Mouse (Mus musculus) heart, embryonic 11.5 days (tissue): ENCODE data around the gene Slc39a12. TPM values are rescaled to one million over a fixed set of nuclear protein-coding genes. Genes with fewer than 3 reads are reported as not detected.
A peak's percentile ranks its signal among the peaks of the same experiment; 100 is the strongest.

ENCODE experiments used
- ATAC-seq: fragments of 200-750 bp; cut with Nextera tagmentation; replicated peaks from 2 replicates; pipeline ENCODE4 v1.8.0; 2017; ENCODE audit warnings: moderate library complexity; ENCODE audit not compliant: insufficient number of reproducible peaks, low FRiP score, low TSS enrichment
- H3K27ac ChIP-seq: fragments of 300-500 bp; sonication (generic); 2 replicates; pipeline ENCODE4 v1.5.1; 2014; ENCODE audit warnings: mild to moderate bottlenecking, low read depth, low read length
- H3K27me3 ChIP-seq: fragments of 300-500 bp; sonication (generic); 2 replicates; pipeline ENCODE4 v1.6.1; 2014; ENCODE audit warnings: mild to moderate bottlenecking, low read length, mixed read lengths; ENCODE audit not compliant: control insufficient read depth, insufficient read depth
- H3K36me3 ChIP-seq: fragments of 300-500 bp; sonication (generic); 2 replicates; pipeline ENCODE4 v1.6.1; 2014; ENCODE audit warnings: mild to moderate bottlenecking, low read length, moderate library complexity, mixed read lengths; ENCODE audit not compliant: control insufficient read depth, insufficient read depth
- H3K4me1 ChIP-seq: fragments of 300-500 bp; sonication (generic); 2 replicates; pipeline ENCODE4 v1.6.1; 2014; ENCODE audit warnings: low read length; ENCODE audit not compliant: control insufficient read depth, insufficient read depth
- H3K4me2 ChIP-seq: fragments of 300-500 bp; sonication (generic); 2 replicates; pipeline ENCODE4 v1.6.1; 2014; ENCODE audit warnings: mild to moderate bottlenecking, moderate library complexity
- H3K4me3 ChIP-seq: fragments of 300-500 bp; sonication (generic); 2 replicates; pipeline ENCODE4 v1.5.1; 2014; ENCODE audit warnings: low read depth, low read length
- H3K9ac ChIP-seq: fragments of 300-500 bp; sonication (generic); 2 replicates; pipeline ENCODE4 v1.6.1; 2014; ENCODE audit warnings: mild to moderate bottlenecking, low read depth, low read length, moderate library complexity
- H3K9me3 ChIP-seq: fragments of 300-500 bp; sonication (generic); replicated peaks from 2 replicates; pipeline ENCODE4 v1.6.1; 2016; ENCODE audit warnings: low read length; ENCODE audit not compliant: control insufficient read depth
- WGBS: fragments of 180-500 bp; shearing (Covaris S2); extraction: QIAGEN DNeasy Blood & Tissue Kit; methylation state at CpG from one replicate; pipeline ENCODE4 v1.1.7; 2014; ENCODE audit not compliant: insufficient replicate concordance; 5-methylcytosine and 5-hydroxymethylcytosine counted together
- polyA plus RNA-seq: library from polyadenylated mRNA; unstranded; fragments of >200 nt; fragmentation: Nextera tagmentation; extraction: Ambion mirVana; gene quantifications from 2 replicates; pipeline ENCODE4 v1.2.1, GENCODE M21; 2014

The Slc39a12 gene
- polyA plus RNA-seq, 1 experiment from 2014 or later = not detected

DNA sequence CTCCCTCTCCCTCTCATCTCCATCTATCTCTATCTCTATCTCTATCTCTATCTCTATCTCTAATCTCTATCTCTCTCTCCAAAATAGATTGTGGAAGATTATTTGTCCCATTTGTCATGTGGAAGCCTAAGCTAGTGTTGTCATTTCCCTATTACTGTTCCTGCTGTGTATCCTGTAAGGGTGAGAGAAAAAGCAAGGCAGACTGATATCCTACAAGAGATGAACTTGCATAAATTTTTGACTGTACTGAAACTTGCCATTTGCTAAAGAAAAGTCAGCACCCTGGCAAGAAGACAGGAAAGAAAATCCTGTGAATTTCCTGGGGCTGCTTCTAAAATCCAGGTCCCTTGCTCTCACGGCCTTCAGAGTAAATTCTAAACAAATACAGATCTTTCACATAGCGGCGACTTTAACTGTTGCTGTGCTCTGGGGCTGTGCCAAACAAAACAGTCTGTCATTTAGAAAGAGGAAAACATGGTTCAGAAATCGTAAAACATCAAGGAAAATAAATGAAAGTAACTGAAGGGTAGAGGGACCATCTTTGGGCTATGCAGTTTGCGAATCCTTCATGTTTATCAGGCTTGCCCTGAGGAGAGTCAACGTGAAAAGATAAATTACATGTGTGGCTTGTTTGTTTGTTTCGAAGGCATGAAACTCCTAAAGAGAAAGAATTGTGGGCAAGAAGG is 67.0 kb downstream of the Slc39a12 start:
- Histone ChIP-seq H3K4me3 (no peak overlapping the region), H3K9ac (no peak overlapping the region), H3K4me1 (no peaks in the 10 kb centered on the region), H3K9me3 (no peaks in the 10 kb centered on the region), H3K27me3 (no peaks in the 10 kb centered on the region), H3K27ac (no peak overlapping the region), H3K36me3 (no peaks in the 10 kb centered on the region), H3K4me2 (no peak overlapping the region)
- ATAC-seq = no peak
- 57% methylated on average over 7 of the region's 7 CpGs for WGBS

DNA sequence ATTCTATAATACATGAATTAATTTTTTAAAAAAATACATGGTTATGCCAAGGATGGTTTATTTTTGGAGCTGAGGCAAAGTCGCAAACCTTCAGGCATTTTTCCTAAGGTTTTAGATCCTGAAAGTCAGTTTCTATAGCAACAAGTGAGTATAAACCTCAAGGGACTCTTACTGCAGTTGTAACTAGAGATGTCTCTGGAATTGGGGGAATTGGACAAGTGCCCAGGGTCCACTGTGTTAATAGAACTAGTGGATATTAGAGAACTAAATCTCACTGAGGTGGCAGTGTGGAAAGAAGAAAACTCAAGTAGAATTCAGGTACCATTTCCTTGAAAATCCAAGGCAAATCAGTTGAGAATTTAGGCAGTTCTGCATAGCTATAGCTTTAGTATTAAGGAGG is 76.3 kb downstream of the Slc39a12 start:
- Histone ChIP-seq H3K27ac (no peak overlapping the region), H3K36me3 (no peaks in the 10 kb centered on the region), H3K4me1 (no peaks in the 10 kb centered on the region), H3K4me2 (no peak overlapping the region), H3K9ac (no peak overlapping the region), H3K4me3 (no peak overlapping the region), H3K27me3 (no peaks in the 10 kb centered on the region), H3K9me3 (no peaks in the 10 kb centered on the region)
- no peak for ATAC-seq
- 51% methylated on average over 1 of the region's 1 CpGs for WGBS

DNA sequence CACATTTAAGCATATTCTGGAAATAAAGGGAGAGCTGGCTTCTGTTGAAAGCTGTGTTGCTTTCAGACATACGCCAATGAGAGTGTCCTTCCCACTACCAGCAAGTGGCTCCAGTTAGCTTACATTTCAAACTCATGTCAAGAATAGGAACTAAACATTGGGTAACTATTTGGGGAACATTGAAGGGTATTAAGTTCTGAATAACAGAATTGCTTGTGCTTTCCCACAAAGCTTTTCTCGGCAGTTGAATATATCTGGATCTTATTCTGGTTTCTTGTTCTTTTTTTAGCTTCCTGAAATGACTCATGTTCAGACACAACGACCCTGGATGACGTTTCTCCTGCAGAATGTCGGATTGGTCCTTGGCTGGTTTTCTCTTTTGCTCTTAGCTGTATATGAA is 106.0 kb downstream of the Slc39a12 start:
- H3K4me1 ChIP-seq = peaks cover 12% of the 10 kb centered on the region; the same call in 1 of the 2 replicates
- H3K9me3 ChIP-seq = no peaks in the 10 kb centered on the region
- no peaks in the 10 kb centered on the region for H3K36me3 ChIP-seq
- WGBS = 42% methylated on average over 5 of the region's 5 CpGs
- H3K27ac ChIP-seq = no peak overlapping the region
- no peak overlapping the region for H3K4me3 ChIP-seq
- H3K4me2 ChIP-seq = no peak overlapping the region
- H3K9ac ChIP-seq = no peak overlapping the region
- no peak for ATAC-seq
- no peaks in the 10 kb centered on the region for H3K27me3 ChIP-seq

DNA sequence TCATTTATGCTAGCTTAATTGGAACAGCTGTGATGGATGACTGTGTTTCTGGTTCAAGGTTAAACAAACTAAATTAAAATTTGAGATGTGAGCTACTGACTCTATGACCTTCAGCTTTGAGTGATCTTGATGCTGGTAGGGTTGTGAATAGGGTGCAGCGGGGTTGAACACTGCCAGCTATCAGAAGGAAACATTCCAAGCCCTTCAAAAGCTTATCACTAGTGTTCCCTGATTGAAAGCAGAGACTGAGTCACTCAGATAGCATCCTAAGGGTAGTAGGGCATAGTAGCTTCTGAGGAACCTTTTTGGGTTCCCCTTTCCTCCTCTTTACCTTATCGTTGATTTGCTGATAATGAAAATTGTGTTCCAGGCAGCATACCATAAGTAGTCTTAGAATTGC is 108.0 kb downstream of the Slc39a12 start:
- H3K27ac ChIP-seq = peak overlapping the region; percentile 81
- H3K27me3 ChIP-seq = no peaks in the 10 kb centered on the region
- ATAC-seq = peak; percentile 78
- H3K4me2 ChIP-seq = peak overlapping the region; percentile 24; the same call in 1 of the 2 replicates
- no peaks in the 10 kb centered on the region for H3K9me3 ChIP-seq
- H3K4me3 ChIP-seq = no peak overlapping the region
- 18% methylated on average over 2 of the region's 2 CpGs for WGBS
- H3K9ac ChIP-seq = no peak overlapping the region
- no peaks in the 10 kb centered on the region for H3K36me3 ChIP-seq
- peaks cover 12% of the 10 kb centered on the region; the same call in 1 of the 2 replicates for H3K4me1 ChIP-seq

DNA sequence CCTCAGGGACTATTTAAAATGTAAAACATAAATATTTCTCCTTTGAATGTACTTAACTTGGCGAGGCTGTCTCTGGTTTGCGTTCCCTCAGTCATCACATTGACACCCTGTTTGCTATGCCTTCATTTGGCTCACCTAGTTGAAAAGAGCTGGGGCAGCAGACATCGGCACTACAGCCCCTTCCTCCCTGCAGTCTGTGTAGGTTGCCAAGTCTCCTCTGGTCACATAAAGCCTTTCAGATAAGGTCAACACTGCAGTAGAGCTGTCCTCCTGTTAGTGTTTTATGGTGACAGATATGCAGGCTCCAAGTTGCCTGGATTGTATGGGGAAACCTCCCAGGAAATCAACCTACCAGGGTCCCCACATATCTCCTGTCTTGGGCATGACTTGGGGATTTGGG is 114.4 kb downstream of the Slc39a12 start:
- no peaks in the 10 kb centered on the region for H3K27me3 ChIP-seq
- no peak overlapping the region for H3K27ac ChIP-seq
- no peaks in the 10 kb centered on the region for H3K4me1 ChIP-seq
- no peaks in the 10 kb centered on the region for H3K9me3 ChIP-seq
- H3K4me2 ChIP-seq = no peak overlapping the region
- no peak overlapping the region for H3K9ac ChIP-seq
- WGBS = 7% methylated on average over 3 of the region's 3 CpGs
- no peaks in the 10 kb centered on the region for H3K36me3 ChIP-seq
- ATAC-seq = no peak
- H3K4me3 ChIP-seq = no peak overlapping the region

DNA sequence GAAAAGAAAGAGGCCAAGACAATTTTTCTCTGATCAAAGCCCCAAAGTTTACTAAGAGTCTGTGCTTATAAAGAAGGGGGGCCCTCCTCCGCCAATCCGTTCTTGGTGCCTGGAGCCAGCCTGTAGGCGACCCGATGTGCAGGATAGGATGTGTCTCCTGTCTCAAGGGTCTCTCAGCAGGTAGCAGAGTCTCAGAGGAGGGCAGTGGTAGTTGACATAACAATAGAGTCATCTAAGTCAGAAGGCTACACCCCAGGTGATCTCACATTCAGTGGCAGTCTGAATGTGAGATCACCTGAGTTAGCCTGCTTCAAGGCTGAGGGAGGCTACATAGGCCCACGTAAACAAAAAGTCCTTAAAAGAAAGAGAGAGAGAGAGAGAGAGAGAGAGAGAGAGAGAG is 130.1 kb downstream of the Slc39a12 start:
- Histone ChIP-seq H3K4me2 (no peak overlapping the region), H3K9me3 (no peaks in the 10 kb centered on the region), H3K27me3 (no peaks in the 10 kb centered on the region), H3K36me3 (no peaks in the 10 kb centered on the region), H3K27ac (no peak overlapping the region), H3K4me1 (no peaks in the 10 kb centered on the region), H3K9ac (no peak overlapping the region), H3K4me3 (no peak overlapping the region)
- 61% methylated on average over 5 of the region's 5 CpGs for WGBS
- no peak for ATAC-seq

DNA sequence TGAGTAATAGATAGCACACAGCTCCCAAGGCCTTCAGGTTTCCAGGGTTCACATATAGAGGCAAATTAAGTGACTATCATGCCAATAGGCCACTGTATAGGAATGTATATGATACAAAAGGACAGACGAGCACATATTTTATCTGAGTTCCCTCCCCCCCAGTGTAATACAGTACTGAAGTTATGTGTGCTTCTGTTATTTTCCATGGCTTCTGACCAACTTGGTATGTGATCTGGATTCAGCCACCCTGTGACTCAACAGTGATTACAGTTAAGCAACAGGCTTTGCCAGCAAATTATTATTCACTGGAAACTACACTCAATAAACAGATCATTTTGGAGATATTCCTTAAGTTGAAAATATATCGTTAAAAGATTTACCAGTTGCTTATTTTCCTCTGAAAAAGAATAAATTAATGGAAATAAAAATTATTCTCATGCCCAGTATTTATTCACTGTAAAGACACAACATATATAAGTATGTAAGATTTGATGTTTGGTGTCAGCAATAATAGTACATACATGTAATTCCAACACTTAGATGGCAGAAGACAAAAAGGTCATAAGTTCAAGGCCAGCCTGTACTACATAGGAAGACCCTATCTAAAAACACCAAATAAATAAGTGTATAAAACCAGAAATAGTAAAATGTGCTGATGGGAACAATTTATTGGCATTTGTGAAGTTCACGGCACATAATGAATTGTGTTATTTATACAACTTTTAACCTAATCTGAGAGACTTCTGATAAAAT is 146.4 kb downstream of the Slc39a12 start:
- Histone ChIP-seq H3K9me3 (no peaks in the 10 kb centered on the region), H3K27me3 (no peaks in the 10 kb centered on the region), H3K4me1 (no peaks in the 10 kb centered on the region), H3K9ac (no peak overlapping the region), H3K36me3 (no peaks in the 10 kb centered on the region), H3K4me2 (no peak overlapping the region), H3K27ac (no peak overlapping the region), H3K4me3 (no peak overlapping the region)
- no peak for ATAC-seq
- WGBS = 86% methylated on average over 3 of the region's 3 CpGs

DNA sequence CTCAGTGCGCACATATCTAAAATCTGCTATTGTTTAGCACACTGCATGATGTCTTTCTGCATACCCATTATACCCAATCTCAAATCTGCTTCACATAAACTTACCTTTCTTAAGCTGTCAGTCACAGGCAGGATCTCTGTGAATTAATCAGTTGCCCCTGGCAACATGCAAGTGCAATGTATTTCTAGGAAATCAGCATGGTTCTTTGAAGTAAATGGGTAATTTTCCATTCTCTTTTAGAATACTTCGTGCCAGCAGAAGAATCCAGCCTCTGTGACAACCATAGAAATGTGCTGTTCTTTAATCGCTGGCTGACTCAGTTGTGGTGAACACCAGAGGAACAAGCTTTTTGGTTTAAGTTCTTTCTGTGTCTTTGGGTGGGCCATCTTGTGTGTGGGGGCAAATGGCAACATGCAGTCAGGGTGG is 147.1 kb downstream of the Slc39a12 start:
- no peak overlapping the region for H3K4me2 ChIP-seq
- no peaks in the 10 kb centered on the region for H3K36me3 ChIP-seq
- no peak overlapping the region for H3K27ac ChIP-seq
- no peak overlapping the region for H3K9ac ChIP-seq
- H3K4me1 ChIP-seq = no peaks in the 10 kb centered on the region
- H3K27me3 ChIP-seq = no peaks in the 10 kb centered on the region
- H3K9me3 ChIP-seq = no peaks in the 10 kb centered on the region
- ATAC-seq = no peak
- no peak overlapping the region for H3K4me3 ChIP-seq
- WGBS = 89% methylated on average over 3 of the region's 3 CpGs
